Mouse (Mus musculus): Measurements from ENCODE around the gene Chga.
A peak's percentile ranks its signal among the peaks of the same experiment; 100 is the strongest.

Gene Chga

GRCm38 (mm10) chr12:102554721-102555516 is at the start of gene Chga:
TSS of gene Chga (plus strand) at chr12:102554969.
- peak; percentile 83 for DNase-seq

- no peak for DNase-seq
Observed at GRCm38 (mm10) chr12:102505131-102505713, 49.5 kb upstream of the Chga start.

- no peak for DNase-seq
Observed at GRCm38 (mm10) chr12:102505949-102506348, 48.8 kb upstream of the Chga start.

DNA sequence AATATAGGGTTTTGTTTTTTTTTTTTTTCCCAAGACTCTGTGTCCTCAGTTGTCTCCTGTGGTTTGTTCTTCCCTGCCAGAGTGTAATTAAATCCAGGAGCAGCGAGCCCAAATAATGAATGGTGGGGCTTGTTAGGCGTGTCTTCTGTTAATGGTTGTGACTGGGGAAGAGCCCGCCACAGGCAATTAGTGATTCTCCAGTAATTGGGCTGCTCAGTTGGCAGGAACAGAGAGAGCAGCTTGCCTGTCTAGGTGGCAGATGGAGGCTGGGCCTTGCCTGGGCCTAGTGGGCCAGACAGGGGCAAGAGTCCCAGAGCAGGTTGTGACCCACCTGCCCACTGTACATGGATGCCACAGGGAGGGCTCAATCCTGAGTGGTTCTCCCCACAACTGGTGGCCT is 43.4 kb upstream of the Chga start:
- DNase-seq = no peak

GRCm38 (mm10) chr12:102514151-102514550 is 40.6 kb upstream of the Chga start:
- DNase-seq = no peak

GRCm38 (mm10) chr12:102514751-102515150 is 40.0 kb upstream of the Chga start:
- DNase-seq = no peak

- no peak for DNase-seq
Observed at GRCm38 (mm10) chr12:102516151-102516550, 38.6 kb upstream of the Chga start.

DNA sequence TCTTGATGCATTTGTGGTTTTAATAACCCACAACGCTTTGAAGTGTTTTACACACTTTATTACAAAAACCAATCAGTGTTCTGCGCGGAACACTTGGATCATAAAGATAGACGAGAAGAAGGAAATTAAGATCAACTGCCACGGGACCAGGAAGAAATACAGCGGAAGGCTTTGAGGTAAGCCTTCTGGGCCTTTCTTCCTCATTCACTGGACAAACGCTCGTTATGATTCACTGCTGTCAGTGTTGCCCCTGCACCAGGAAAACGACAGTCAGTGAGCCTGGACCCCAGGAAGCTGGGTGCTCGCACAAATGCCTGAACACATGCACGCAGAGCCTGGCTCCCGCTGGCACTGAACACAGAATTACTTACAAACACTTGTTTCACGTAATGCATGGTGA is 37.1 kb upstream of the Chga start:
- DNase-seq = no peak

DNA sequence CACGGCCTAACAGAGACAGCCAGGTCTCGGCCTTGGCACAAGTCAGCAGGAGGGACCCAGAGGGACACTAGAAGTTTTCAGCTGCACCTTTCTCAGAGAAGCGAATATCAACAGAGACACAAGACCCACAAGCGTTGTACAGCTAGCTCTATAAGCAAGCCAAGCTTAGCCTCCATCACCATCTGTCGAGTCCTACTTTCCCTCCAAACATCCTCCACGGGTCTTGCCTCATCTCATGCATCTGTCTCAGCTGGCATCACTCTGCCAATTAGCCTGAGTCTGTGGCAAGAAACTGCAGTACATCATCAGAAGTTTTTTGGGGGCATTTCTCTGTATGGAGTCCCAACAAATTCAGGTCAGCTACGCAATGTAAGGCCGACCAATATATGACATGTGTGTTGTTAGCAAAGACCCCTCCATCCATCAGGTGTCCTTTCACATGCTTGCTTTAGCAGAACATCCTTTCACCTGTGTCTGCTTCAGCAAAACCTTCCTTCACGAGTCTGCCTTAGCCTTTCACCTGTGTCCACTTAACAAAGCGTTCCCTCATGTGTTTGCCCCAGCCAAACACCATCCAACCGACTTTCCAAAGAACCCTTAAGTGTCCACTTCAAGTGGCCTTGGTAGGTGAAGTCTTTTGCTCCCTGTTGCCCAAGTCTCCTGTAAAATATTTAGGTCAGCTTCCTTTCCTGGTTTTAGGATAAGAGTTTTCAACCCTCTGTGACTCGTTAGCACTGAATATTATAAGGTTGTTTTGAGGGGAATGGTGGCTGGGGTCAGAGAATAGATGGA is 34.6 kb upstream of the Chga start:
- peak; percentile 36 for DNase-seq

DNA sequence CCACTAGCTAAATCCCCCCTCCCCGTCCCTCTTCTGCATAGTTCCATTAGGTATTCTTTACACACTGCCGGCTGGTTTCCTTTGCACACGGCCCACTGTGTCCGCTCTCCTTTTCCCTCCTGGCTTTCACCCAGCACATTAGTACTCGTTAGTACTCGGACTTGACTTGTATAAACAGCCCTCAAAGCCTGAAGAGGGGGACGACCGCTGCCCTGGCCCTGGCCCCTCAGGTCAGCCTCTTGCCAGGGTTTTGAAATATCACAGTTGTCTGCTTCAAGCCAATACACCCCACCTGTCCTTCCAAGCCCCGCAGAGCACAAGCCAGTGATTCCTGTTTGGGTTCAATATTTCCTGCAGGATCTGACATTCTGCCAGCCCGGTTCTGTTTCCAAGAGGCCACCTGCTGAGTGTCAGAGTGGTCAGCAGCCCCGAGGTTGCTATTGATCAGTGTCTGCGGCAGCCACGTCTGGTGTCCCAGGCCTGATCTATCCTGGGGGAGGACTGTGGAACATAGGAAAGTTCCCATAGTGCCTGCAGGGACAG is 32.9 kb upstream of the Chga start:
- peak; percentile 59 for DNase-seq

DNA sequence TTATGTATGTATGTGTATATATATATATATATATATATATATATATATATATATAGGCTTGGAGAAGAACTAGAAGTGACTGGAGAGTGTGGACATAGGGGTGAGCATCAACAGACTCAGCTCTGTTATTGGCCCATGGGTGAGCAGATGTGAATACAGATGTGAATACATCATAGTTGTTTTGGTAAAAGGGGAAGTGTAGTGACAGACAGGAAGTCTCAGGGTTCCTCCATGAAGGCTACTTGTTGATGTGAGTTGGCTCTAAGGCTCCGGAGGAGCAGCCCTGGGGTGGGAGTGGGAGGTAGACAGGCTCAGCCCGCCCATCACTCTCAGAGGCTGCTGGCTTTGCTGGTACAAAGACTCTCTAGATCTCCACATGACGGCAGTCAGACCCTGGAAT is 30.6 kb upstream of the Chga start:
- no peak for DNase-seq

DNA sequence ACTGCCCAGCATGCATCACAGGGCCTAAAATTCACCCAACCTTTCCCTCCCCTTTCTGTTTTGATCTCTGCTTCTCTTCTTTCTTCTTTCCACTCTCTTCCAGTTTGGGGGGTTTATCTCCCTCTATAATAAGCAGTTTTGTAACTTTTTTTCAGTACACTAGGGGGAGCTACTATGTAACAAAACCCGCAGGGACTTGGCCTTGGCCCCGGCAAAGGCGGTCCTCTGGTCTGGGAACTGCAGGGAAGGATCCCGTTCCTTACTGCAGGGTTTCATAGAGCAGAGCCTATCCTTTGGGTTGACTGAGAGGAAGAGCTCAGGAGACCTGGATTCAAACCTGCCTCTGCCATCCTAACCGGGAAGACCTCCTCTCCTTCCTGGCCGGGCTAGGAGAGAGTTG is 30.0 kb upstream of the Chga start:
- DNase-seq = peak; percentile 30

- DNase-seq = no peak
Observed at GRCm38 (mm10) chr12:102527989-102528388, 26.8 kb upstream of the Chga start.

DNA sequence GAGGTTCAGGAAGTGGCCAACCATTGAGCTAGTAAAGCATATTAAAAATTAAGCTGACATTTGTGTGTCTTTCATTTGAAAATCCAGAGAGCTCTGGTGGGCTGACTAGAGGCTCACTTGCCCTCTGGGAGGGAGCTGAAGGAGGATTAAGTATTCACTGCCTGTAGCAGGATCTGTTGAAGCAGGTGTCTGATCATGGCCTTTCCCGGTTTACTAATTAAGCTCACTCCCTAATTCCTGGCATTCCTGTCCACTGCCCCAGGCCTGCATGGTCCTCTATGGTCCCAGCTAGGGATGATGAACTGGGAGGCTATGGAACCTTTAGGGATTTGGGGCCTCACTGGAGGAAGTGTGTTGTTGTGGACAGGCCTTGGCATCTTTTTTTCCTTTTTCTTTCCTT is 19.0 kb upstream of the Chga start:
- DNase-seq = no peak

GRCm38 (mm10) chr12:102540278-102540677 is 14.5 kb upstream of the Chga start:
- no peak for DNase-seq

- no peak for DNase-seq
Observed at GRCm38 (mm10) chr12:102541168-102541567, 13.6 kb upstream of the Chga start.

- DNase-seq = no peak
Observed at GRCm38 (mm10) chr12:102545122-102545521, 9.6 kb upstream of the Chga start.

- peak; percentile 89 for DNase-seq
Observed at GRCm38 (mm10) chr12:102550529-102550928, 4.2 kb upstream of the Chga start.

GRCm38 (mm10) chr12:102551186-102551585 is 3.6 kb upstream of the Chga start:
- no peak for DNase-seq

- no peak for DNase-seq
Observed at GRCm38 (mm10) chr12:102552001-102552400, 2.8 kb upstream of the Chga start.

DNA sequence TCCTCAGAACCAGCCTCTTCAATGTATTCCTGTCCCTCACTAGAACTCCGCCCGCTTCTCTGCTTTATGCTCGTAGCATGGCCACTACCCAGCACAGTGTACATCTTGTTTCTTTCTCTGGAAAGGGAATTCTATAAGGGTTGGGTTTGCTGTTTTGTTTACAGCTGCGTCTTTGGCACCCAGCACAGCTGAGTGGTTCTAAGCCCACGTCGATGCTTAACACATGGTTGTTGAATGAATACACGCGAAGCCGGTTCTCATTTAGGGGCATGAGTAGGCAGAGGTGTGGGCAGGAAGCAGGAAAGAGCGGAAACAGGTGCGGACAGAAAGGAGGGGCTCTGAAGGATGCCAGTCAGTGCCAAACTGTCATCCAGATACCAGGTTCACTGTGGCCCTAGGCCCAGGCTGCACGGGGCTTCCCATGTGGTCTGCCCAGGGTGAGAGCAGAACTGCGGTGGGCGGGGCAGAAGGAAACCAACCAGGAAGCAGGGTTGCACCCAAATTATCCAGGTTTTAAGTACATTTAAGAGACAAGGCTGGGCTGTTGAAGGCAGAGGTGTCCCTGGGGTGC is 979 bp upstream of the Chga start:
- no peak for DNase-seq

- no peak for DNase-seq
Observed at GRCm38 (mm10) chr12:102555850-102556249, 1.1 kb downstream of the Chga start.

DNA sequence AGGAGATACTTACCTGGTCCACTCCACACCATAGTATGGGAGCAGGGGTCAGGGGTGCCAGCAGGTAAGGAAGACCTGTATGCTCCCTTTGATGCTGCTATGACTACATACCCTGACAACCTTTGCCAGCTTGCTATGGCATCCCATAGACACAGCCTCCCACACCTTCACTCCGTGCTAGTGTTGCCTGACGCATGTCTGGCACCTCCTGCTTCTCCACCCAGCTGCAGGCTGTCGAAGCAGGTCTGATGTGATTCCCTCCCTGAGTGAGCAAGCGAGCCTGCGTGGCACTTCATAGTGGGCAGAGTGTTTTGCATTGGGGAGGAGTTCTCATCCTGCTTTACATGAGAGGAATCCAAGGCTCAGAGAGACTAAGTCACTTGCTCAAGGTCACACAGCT is 2.6 kb downstream of the Chga start:
- no peak for DNase-seq

Measured in lung, postnatal 14 days (tissue).